Mouse (Mus musculus) kidney, adult 9 months (tissue): ENCODE data around the gene Thrb.
A peak's percentile ranks its signal among the peaks of the same experiment; 100 is the strongest.
"Not testable (repeated sequence)": the region's sequence is repeated elsewhere in the genome, so short reads cannot be mapped to it uniquely, and the experiment has no call there.

ENCODE experiments used
- DNase-seq: peaks from one replicate; pipeline ENCODE4 v3.0.0; 2022

Gene Thrb

GRCm38 (mm10) chr14:17894791-17895190 lies 234.7 kb downstream of the Thrb start:
- peak; percentile 32 for DNase-seq

- peak; percentile 73 for DNase-seq
These were observed 239.8 kb downstream of the Thrb start for GRCm38 (mm10) chr14:17899733-17900413.

- DNase-seq = no peak
These were observed 240.3 kb downstream of the Thrb start for GRCm38 (mm10) chr14:17900414-17900795.

- DNase-seq = no peak
These were observed 242.4 kb downstream of the Thrb start for GRCm38 (mm10) chr14:17902426-17902825.

GRCm38 (mm10) chr14:17903121-17903520 lies 243.1 kb downstream of the Thrb start:
- peak; percentile 32 for DNase-seq

GRCm38 (mm10) chr14:17904554-17904953 lies 244.5 kb downstream of the Thrb start:
- DNase-seq = peak; percentile 30

- DNase-seq = no peak
These were observed 245.6 kb downstream of the Thrb start for GRCm38 (mm10) chr14:17905627-17906026.

- DNase-seq = no peak
These were observed 246.9 kb downstream of the Thrb start for GRCm38 (mm10) chr14:17906931-17907330.

GRCm38 (mm10) chr14:17911157-17911556 lies 251.1 kb downstream of the Thrb start:
- DNase-seq = no peak

- no peak for DNase-seq
These were observed 252.6 kb downstream of the Thrb start for GRCm38 (mm10) chr14:17912573-17913207.

- DNase-seq = no peak
These were observed 255.5 kb downstream of the Thrb start for GRCm38 (mm10) chr14:17915556-17915955.

- DNase-seq = no peak
These were observed 256.6 kb downstream of the Thrb start for GRCm38 (mm10) chr14:17916651-17917050.

GRCm38 (mm10) chr14:17917124-17917763 lies 257.2 kb downstream of the Thrb start:
- no peak for DNase-seq

GRCm38 (mm10) chr14:17917899-17918298 lies 257.8 kb downstream of the Thrb start:
- no peak for DNase-seq

- DNase-seq = peak; percentile 76
These were observed 263.0 kb downstream of the Thrb start for GRCm38 (mm10) chr14:17922807-17923704.

GRCm38 (mm10) chr14:17927469-17927868 lies 267.4 kb downstream of the Thrb start:
- peak; percentile 70 for DNase-seq

GRCm38 (mm10) chr14:17929585-17929984 lies 269.5 kb downstream of the Thrb start:
- DNase-seq = no peak

- DNase-seq = no peak
These were observed 273.4 kb downstream of the Thrb start for GRCm38 (mm10) chr14:17933475-17933874.

GRCm38 (mm10) chr14:17934779-17935178 lies 274.7 kb downstream of the Thrb start:
- not testable (repeated sequence) for DNase-seq

GRCm38 (mm10) chr14:17954038-17954437 lies 294.0 kb downstream of the Thrb start:
- no peak for DNase-seq

GRCm38 (mm10) chr14:17959901-17960300 lies 299.8 kb downstream of the Thrb start:
- no peak for DNase-seq

GRCm38 (mm10) chr14:17967117-17967726 lies 307.2 kb downstream of the Thrb start:
- peak; percentile 63 for DNase-seq

- no peak for DNase-seq
These were observed 312.1 kb downstream of the Thrb start for GRCm38 (mm10) chr14:17972132-17972531.
